Mouse (Mus musculus) erythroblast, embryonic 14.5 days (primary cell): Measurements from ENCODE around the gene Sec23a.

Experiments used
- GATA1 ChIP-seq: IDR thresholded peaks from 2 replicates; pipeline ENCODE4 v1.6.1; 2012; ENCODE audit warnings: low read length, inconsistent platforms, mixed read lengths
- TAL1 ChIP-seq: IDR thresholded peaks from 3 replicates; pipeline ENCODE4 v1.6.1; 2012; ENCODE audit warnings: low read length, inconsistent platforms, mixed read lengths

GRCm38 (mm10) chr12:59019891-59020290 is 8.1 kb upstream of the Sec23a start:
- TF ChIP-seq TAL1 (no peak), GATA1 (no peak)
